Mouse (Mus musculus): Measurements from ENCODE around the gene Adam10.

Gene Adam10

GRCm38 (mm10) chr9:70794643-70795438 is 116.0 kb downstream of the Adam10 start:
- no peak for DNase-seq

GRCm38 (mm10) chr9:70795439-70795757 is 116.6 kb downstream of the Adam10 start:
- no peak for DNase-seq

- DNase-seq: no peak
These were observed 122.0 kb downstream of the Adam10 start for GRCm38 (mm10) chr9:70800588-70801315.

- no peak for DNase-seq
These were observed 123.0 kb downstream of the Adam10 start for GRCm38 (mm10) chr9:70801761-70802160.

GRCm38 (mm10) chr9:70802816-70803215 is 124.0 kb downstream of the Adam10 start:
- DNase-seq: no peak

- DNase-seq: no peak
These were observed 127.3 kb downstream of the Adam10 start for GRCm38 (mm10) chr9:70806069-70806468.

GRCm38 (mm10) chr9:70807714-70808113 is 128.9 kb downstream of the Adam10 start:
- no peak for DNase-seq

- no peak for DNase-seq
These were observed 133.8 kb downstream of the Adam10 start for GRCm38 (mm10) chr9:70812551-70812950.

- peak in 1 of 2 experiments; percentile 17 for DNase-seq
These were observed 138.0 kb downstream of the Adam10 start for GRCm38 (mm10) chr9:70816701-70817305.

- DNase-seq: no peak
These were observed 138.6 kb downstream of the Adam10 start for GRCm38 (mm10) chr9:70817396-70817795.

GRCm38 (mm10) chr9:70818739-70819138 is 139.9 kb downstream of the Adam10 start:
- DNase-seq: no peak

- no peak for DNase-seq
These were observed 145.3 kb downstream of the Adam10 start for GRCm38 (mm10) chr9:70824103-70824502.

GRCm38 (mm10) chr9:70827911-70828310 is 149.1 kb downstream of the Adam10 start:
- no peak for DNase-seq

Measured in spleen, adult 18-20 months (tissue).